Mouse (Mus musculus) midbrain, embryonic 16.5 days (tissue): ENCODE measurements around the gene Dlx6. TPM values are rescaled to one million over a fixed set of nuclear protein-coding genes. Genes with fewer than 3 reads are reported as not detected.

Experiments used
- ATAC-seq: fragments of 200-750 bp; cut with Nextera tagmentation; 2 replicates; pipeline ENCODE4 v1.8.0; 2017; ENCODE audit warnings: moderate TSS enrichment
- H3K27ac ChIP-seq: fragments of 300-500 bp; sonication (generic); 2 replicates; pipeline ENCODE4 v1.5.1; 2014; ENCODE audit warnings: mild to moderate bottlenecking, low read length, mixed read lengths
- H3K27me3 ChIP-seq: fragments of 300-500 bp; sonication (generic); 2 replicates; pipeline ENCODE4 v1.6.1; 2014; ENCODE audit warnings: low read depth, low read length, mixed read lengths; ENCODE audit not compliant: control insufficient read depth, insufficient read depth
- H3K36me3 ChIP-seq: fragments of 300-500 bp; sonication (generic); 2 replicates; pipeline ENCODE4 v1.6.1; 2014; ENCODE audit warnings: mild to moderate bottlenecking, low read length, moderate library complexity, mixed read lengths; ENCODE audit not compliant: control insufficient read depth, insufficient read depth
- H3K4me1 ChIP-seq: fragments of 300-500 bp; sonication (generic); 2 replicates; pipeline ENCODE4 v1.6.1; 2014; ENCODE audit warnings: mild to moderate bottlenecking, low read length, mixed read lengths; ENCODE audit not compliant: control insufficient read depth, insufficient read depth
- H3K4me2 ChIP-seq: fragments of 300-500 bp; sonication (generic); 2 replicates; pipeline ENCODE4 v1.6.1; 2014; ENCODE audit warnings: mild to moderate bottlenecking, low read length, mixed read lengths
- H3K4me3 ChIP-seq: fragments of 300-500 bp; sonication (generic); 2 replicates; pipeline ENCODE4 v1.5.1; 2014; ENCODE audit warnings: low read depth, mild to moderate bottlenecking, low read length, moderate library complexity, mixed read lengths
- H3K9ac ChIP-seq: fragments of 300-500 bp; sonication (generic); 2 replicates; pipeline ENCODE4 v1.6.1; 2014; ENCODE audit warnings: low read depth, low read length, mixed read lengths
- H3K9me3 ChIP-seq: fragments of 300-500 bp; sonication (generic); replicated peaks from 2 replicates; pipeline ENCODE4 v1.6.1; 2014; ENCODE audit warnings: mild to moderate bottlenecking, low read length, mixed read lengths; ENCODE audit not compliant: control insufficient read depth, poor library complexity, severe bottlenecking
- WGBS: fragments of 180-500 bp; shearing (Covaris S2); extraction: QIAGEN DNeasy Blood & Tissue Kit; methylation state at CpG from one replicate; pipeline ENCODE4 v1.1.7; 2014; 5-methylcytosine and 5-hydroxymethylcytosine counted together
- polyA plus RNA-seq: library from polyadenylated mRNA; unstranded; fragments of >200 nt; fragmentation: Nextera tagmentation; extraction: Ambion mirVana; gene quantifications from 2 replicates; pipeline ENCODE4 v1.2.1, GENCODE M21; 2015

The Dlx6 gene
- polyA plus RNA-seq, 1 experiment from 2014 or later = 1.3 TPM

DNA sequence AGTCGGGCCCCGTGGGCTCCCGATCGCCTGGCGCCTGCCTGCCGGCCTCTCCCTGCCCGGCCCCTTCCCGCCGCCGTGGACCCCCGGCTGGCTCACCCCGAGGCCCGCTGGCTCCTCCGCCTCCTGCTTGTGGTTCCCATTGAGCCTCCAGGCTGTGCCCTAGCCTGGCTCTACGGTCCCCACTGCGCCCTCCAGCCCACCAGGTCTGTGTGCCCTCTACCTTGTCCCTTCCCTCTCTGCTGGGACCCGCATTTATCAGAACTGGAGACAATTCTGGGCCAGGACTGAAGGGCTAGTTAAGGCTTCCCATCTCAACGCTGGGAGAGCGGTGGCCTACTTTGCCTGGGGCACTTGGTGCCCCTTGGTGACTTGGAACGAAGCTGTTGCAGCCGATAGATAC, 821 bp downstream of the Dlx6 start:
- Histone ChIP-seq H3K4me3 (peak overlapping the region; percentile 40), H3K9ac (peak overlapping the region; percentile 51), H3K27me3 (peaks cover 35% of the 10 kb centered on the region), H3K4me1 (peaks cover 9% of the 10 kb centered on the region; the same call in 1 of the 2 replicates), H3K27ac (peak overlapping the region; percentile 71), H3K36me3 (no peaks in the 10 kb centered on the region), H3K9me3 (no peaks in the 10 kb centered on the region), H3K4me2 (peak overlapping the region; percentile 54)
- no peak; the same call in none of the 2 replicates for ATAC-seq
- 1% methylated on average over 21 of the region's 21 CpGs for WGBS

- H3K27ac ChIP-seq = peak overlapping the region; percentile 71
- H3K4me1 ChIP-seq = peaks cover 9% of the 10 kb centered on the region; the same call in 1 of the 2 replicates
- peak overlapping the region; percentile 40 for H3K4me3 ChIP-seq
Observed at GRCm38 (mm10) chr6:6864441-6865440, 1.6 kb downstream of the Dlx6 start.

GRCm38 (mm10) chr6:6867031-6867430, 3.9 kb downstream of the Dlx6 start:
- Histone ChIP-seq H3K9ac (no peak overlapping the region), H3K4me2 (no peak overlapping the region), H3K9me3 (no peaks in the 10 kb centered on the region), H3K4me3 (peak overlapping the region; percentile 10), H3K27me3 (peaks cover 42% of the 10 kb centered on the region), H3K27ac (no peak overlapping the region), H3K36me3 (no peaks in the 10 kb centered on the region), H3K4me1 (peaks cover 9% of the 10 kb centered on the region; the same call in 1 of the 2 replicates)
- 0% methylated on average over 9 of the region's 9 CpGs for WGBS
- no peak for ATAC-seq

More at GRCm38 (mm10) chr6:6864441-6865440, 1.6 kb downstream of the Dlx6 start:
- no peaks in the 10 kb centered on the region for H3K9me3 ChIP-seq
- WGBS = 1% methylated on average over 36 of the region's 36 CpGs
- H3K27me3 ChIP-seq = peaks cover 36% of the 10 kb centered on the region
- H3K36me3 ChIP-seq = no peaks in the 10 kb centered on the region
- H3K4me2 ChIP-seq = 0 out of 2 replicates have a peak overlapping the region, but pooled peaks have one; percentile 13
- 0 out of 2 replicates have a peak overlapping the region, but pooled peaks have one; percentile 25 for H3K9ac ChIP-seq
- no peak for ATAC-seq

GRCm38 (mm10) chr6:6869041-6869685, 6.0 kb downstream of the Dlx6 start:
- Histone ChIP-seq H3K4me2 (no peak overlapping the region), H3K27ac (peak overlapping the region; percentile 28; the same call in 1 of the 2 replicates), H3K4me3 (no peak overlapping the region), H3K9ac (no peak overlapping the region), H3K36me3 (no peaks in the 10 kb centered on the region), H3K9me3 (no peaks in the 10 kb centered on the region), H3K27me3 (peaks cover 53% of the 10 kb centered on the region), H3K4me1 (no peaks in the 10 kb centered on the region)
- ATAC-seq = no peak
- 2% methylated on average over 13 of the region's 13 CpGs for WGBS

DNA sequence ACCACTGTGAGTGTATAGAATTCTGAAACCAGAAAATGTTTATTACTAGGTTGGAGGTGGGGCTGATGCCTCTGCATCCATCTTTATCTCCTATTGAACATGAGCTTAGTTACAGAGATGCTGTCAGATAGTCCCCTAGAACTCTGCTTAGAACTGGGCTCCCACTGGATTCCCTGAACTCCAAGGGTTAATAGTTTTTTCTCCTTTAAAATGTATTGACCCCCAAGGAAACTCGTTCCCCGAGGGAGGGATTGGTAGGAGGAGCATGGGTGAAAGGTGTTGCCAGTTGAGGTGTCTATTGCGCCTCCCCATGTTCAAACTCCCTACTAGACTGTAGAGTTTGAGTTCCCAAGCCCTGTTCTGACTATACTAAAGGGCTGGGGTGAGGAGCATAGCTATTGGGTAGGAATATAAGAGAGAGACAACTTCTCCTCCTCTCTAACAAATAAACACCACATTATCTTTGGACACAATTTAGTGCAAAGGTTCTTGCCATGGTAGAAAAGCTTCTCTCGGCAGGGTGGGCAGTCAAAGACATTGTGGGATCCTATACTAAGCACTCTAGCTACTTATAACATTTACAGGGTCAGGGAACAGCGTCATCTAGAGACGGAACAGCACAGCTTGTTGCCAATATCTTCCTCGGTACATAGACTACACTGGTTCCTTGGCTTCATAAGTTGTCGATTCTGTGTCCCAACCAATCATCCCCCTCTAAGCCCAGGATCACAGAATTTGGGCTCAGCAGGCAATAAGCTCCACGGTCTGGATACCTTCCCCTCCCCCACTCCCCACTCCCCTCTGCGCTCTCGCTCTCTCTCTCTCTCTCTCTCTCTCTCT, 7.0 kb downstream of the Dlx6 start:
- H3K4me3 ChIP-seq = peak overlapping the region; percentile 9; the same call in 1 of the 2 replicates

GRCm38 (mm10) chr6:6870876-6871420, 7.8 kb downstream of the Dlx6 start:
- Histone ChIP-seq H3K4me1 (no peaks in the 10 kb centered on the region), H3K9ac (no peak overlapping the region), H3K4me2 (no peak overlapping the region), H3K9me3 (no peaks in the 10 kb centered on the region), H3K27me3 (peaks cover 49% of the 10 kb centered on the region), H3K27ac (no peak overlapping the region), H3K4me3 (no peak overlapping the region), H3K36me3 (no peaks in the 10 kb centered on the region)
- no peak for ATAC-seq
- WGBS = 2% methylated on average over 7 of the region's 7 CpGs

More for the DNA sequence above, 7.0 kb downstream of the Dlx6 start:
- no peaks in the 10 kb centered on the region for H3K36me3 ChIP-seq
- ATAC-seq = no peak
- H3K9me3 ChIP-seq = no peaks in the 10 kb centered on the region
- H3K4me1 ChIP-seq = no peaks in the 10 kb centered on the region
- under 1% methylated on average over 11 of the region's 11 CpGs for WGBS
- H3K27me3 ChIP-seq = peaks cover 51% of the 10 kb centered on the region
- H3K4me2 ChIP-seq = no peak overlapping the region
- H3K9ac ChIP-seq = no peak overlapping the region
- H3K27ac ChIP-seq = peak overlapping the region; percentile 43

- no peak for ATAC-seq
- peaks cover 49% of the 10 kb centered on the region for H3K27me3 ChIP-seq
- WGBS = 3% methylated on average over 5 of the region's 5 CpGs
- no peak overlapping the region for H3K4me3 ChIP-seq
- H3K4me2 ChIP-seq = no peak overlapping the region
- H3K9ac ChIP-seq = no peak overlapping the region
- H3K27ac ChIP-seq = no peak overlapping the region
- H3K36me3 ChIP-seq = no peaks in the 10 kb centered on the region
- no peaks in the 10 kb centered on the region for H3K4me1 ChIP-seq
- H3K9me3 ChIP-seq = no peaks in the 10 kb centered on the region
Observed at GRCm38 (mm10) chr6:6871692-6872091, 8.6 kb downstream of the Dlx6 start.

- ATAC-seq = no peak
- WGBS = 2% methylated on average over 5 of the region's 5 CpGs
- H3K27ac ChIP-seq = no peak overlapping the region
- no peak overlapping the region for H3K4me3 ChIP-seq
- no peaks in the 10 kb centered on the region for H3K4me1 ChIP-seq
- peaks cover 45% of the 10 kb centered on the region for H3K27me3 ChIP-seq
- H3K9me3 ChIP-seq = no peaks in the 10 kb centered on the region
- H3K9ac ChIP-seq = no peak overlapping the region
- no peak overlapping the region for H3K4me2 ChIP-seq
- no peaks in the 10 kb centered on the region for H3K36me3 ChIP-seq
Observed at GRCm38 (mm10) chr6:6872873-6873272, 9.7 kb downstream of the Dlx6 start.
